Mouse (Mus musculus) layer of hippocampus, adult 18-20 months (tissue): ENCODE measurements at regions not wholly inside any gene's neighbourhood (a gene's known extent, or its start where the extent isn't known, plus 50 kb on each side); places are given as distances from the start of the nearest gene placed in this dataset.

Experiments used
- DNase-seq, 2 experiments: peaks; one replicate each; pipeline ENCODE4 v3.0.0; 2022; ENCODE audit warnings: low spot score in 2 of 2

GRCm38 (mm10) chr8:64542501-64542900 lies 150.4 kb downstream of the Cpe start:
- no peak for DNase-seq

GRCm38 (mm10) chr8:64539846-64540472 lies 152.9 kb downstream of the Cpe start:
- DNase-seq = no peak

GRCm38 (mm10) chr8:64531780-64532179 lies 161.1 kb downstream of the Cpe start:
- DNase-seq = no peak

- peak; percentile 8 to 29 for DNase-seq
These were observed 170.3 kb downstream of the Cpe start for GRCm38 (mm10) chr8:64522441-64523102.

- DNase-seq = no peak
These were observed 173.2 kb downstream of the Cpe start for GRCm38 (mm10) chr8:64519650-64520049.

GRCm38 (mm10) chr8:64515923-64516322 lies 176.9 kb downstream of the Cpe start:
- DNase-seq = no peak

- no peak for DNase-seq
These were observed 195.4 kb downstream of the Cpe start for GRCm38 (mm10) chr8:64497281-64498060.

- DNase-seq = no peak
These were observed 196.3 kb downstream of the Cpe start for GRCm38 (mm10) chr8:64496333-64497213.

GRCm38 (mm10) chr8:64491561-64491960 lies 201.3 kb downstream of the Cpe start:
- DNase-seq = no peak

- no peak for DNase-seq
These were observed 204.8 kb downstream of the Cpe start for GRCm38 (mm10) chr8:64488057-64488456.

GRCm38 (mm10) chr8:64473276-64473675 lies 219.6 kb downstream of the Cpe start:
- no peak for DNase-seq

- DNase-seq = peak in 1 of 2 experiments; percentile 11
These were observed 220.0 kb downstream of the Cpe start for GRCm38 (mm10) chr8:64472801-64473270.

GRCm38 (mm10) chr8:64461136-64461535 lies 231.7 kb downstream of the Cpe start:
- no peak for DNase-seq

GRCm38 (mm10) chr8:64456970-64457369 lies 235.9 kb downstream of the Cpe start:
- no peak for DNase-seq

GRCm38 (mm10) chr8:64454736-64455135 lies 238.1 kb downstream of the Cpe start:
- DNase-seq = no peak

GRCm38 (mm10) chr8:64445366-64445765 lies 239.3 kb upstream of the Tll1 start:
- no peak for DNase-seq

GRCm38 (mm10) chr8:64444429-64444828 lies 238.4 kb upstream of the Tll1 start:
- DNase-seq = no peak

GRCm38 (mm10) chr8:64438489-64438888 lies 232.4 kb upstream of the Tll1 start:
- DNase-seq = no peak

- DNase-seq = no peak
These were observed 228.6 kb upstream of the Tll1 start for GRCm38 (mm10) chr8:64434648-64435047.

- no peak for DNase-seq
These were observed 216.8 kb upstream of the Tll1 start for GRCm38 (mm10) chr8:64422850-64423214.

- no peak for DNase-seq
These were observed 216.3 kb upstream of the Tll1 start for GRCm38 (mm10) chr8:64422200-64422849.
